Mouse (Mus musculus): Measurements from ENCODE around the gene Rnf220. TPM values are rescaled to one million over a fixed set of nuclear protein-coding genes. Genes with fewer than 3 reads are reported as not detected.
A peak's percentile ranks its signal among the peaks of the same experiment; 100 is the strongest.

Gene Rnf220
- polyA plus RNA-seq, 1 experiment, result 47.7 TPM

DNA sequence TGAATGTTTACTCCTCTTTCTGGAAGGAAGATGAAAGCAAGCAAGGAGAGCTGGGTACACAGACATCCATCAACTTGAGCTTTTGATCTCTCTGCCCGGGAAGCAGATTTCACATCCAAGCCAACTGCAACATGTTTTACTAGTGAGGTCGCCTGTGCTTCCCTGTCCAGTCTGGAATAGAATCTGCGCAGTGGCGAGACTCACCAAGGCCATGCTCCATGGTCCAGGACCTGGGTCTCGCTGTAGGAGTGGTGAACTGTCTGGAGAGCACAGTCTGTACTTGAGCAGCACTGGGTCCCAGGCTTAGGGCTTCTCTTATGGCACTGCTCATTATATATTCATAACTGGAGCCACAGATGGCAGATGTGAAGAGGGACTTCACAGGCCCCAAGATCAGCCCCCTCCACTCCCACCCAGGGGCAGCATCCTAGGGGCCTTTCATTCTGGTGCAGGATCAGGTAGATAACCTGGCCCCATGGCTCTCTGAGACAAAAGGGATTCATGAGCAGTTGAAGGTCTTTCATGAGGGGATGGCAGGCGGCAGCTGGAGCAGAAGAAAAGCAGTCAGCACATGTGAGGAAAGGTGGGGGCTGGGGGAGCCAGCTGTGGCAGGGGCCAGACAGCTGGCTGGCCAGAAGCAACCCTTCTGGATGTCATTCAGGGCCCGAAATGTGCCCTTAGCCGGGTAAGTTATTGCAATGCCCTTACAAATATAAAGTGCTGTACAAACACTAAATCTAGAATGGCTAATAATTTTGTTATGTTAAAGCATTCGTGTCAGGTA is 30.5 kb upstream of the Rnf220 start:
- no peak for TF ChIP-seq CTCF (IDR thresholded peaks at IDR 0.05; ENCODE audit: borderline replicate concordance, insufficient read depth, low read length)
- TF ChIP-seq POLR2A (IDR thresholded peaks at IDR 0.05; ENCODE audit: low read depth, low read length), result no peak
- Histone ChIP-seq H3K4me1 (ENCODE audit: control insufficient read depth, insufficient read depth, low read length) (no peaks in the 10 kb centered on the region), H3K27ac (ENCODE audit: insufficient read depth, low read length) (no peak overlapping the region), H3K4me3 (ENCODE audit: insufficient read depth, low read length) (no peak overlapping the region)

DNA sequence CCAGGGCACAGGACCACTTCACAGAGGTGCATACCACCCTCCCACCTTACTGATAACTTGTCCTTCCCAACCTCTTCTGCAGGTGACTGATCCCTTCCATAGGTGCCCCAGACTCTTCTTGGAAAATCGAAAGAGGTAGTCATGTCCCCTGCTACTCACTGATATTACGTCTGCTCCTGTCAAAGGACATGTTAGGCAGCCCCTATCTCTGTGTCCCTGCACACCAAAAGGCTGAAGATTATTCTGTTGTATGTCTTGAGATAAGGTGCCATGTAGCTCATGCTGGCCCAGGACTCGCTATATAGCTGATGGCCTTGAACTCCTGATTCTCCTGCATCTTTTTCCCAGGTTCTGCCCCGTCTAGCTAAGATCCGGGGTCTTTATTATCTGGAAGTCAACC is 29.1 kb upstream of the Rnf220 start:
- Histone ChIP-seq H3K4me1 (ENCODE audit: control insufficient read depth, insufficient read depth, low read length) (no peaks in the 10 kb centered on the region), H3K27ac (ENCODE audit: insufficient read depth, low read length) (no peak overlapping the region), H3K4me3 (ENCODE audit: insufficient read depth, low read length) (no peak overlapping the region)
- TF ChIP-seq POLR2A (IDR thresholded peaks at IDR 0.05; ENCODE audit: low read depth, low read length) (no peak), CTCF (IDR thresholded peaks at IDR 0.05; ENCODE audit: borderline replicate concordance, insufficient read depth, low read length) (no peak)

DNA sequence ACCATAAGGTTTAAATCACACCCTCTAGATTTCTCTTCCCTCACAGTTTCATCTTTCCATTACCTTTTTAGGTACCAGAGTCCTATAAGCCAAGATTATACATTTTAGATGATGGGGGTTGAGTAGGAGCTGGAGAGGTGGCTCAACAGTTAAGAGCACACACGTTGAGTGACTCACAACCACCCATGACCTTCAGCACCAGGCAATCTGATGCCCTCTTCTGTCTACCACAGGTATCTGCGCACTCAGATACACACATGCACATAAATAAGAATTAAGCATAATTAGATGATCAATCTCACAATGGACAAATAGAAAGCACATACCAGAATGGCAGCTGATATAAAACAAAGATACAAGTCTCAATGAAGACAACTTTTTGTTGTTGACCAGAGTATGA is 24.5 kb upstream of the Rnf220 start:
- Histone ChIP-seq H3K4me1 (ENCODE audit: control insufficient read depth, insufficient read depth, low read length) (no peaks in the 10 kb centered on the region), H3K4me3 (ENCODE audit: insufficient read depth, low read length) (no peak overlapping the region), H3K27ac (ENCODE audit: insufficient read depth, low read length) (no peak overlapping the region)
- TF ChIP-seq POLR2A (IDR thresholded peaks at IDR 0.05; ENCODE audit: low read depth, low read length) (no peak), CTCF (IDR thresholded peaks at IDR 0.05; ENCODE audit: borderline replicate concordance, insufficient read depth, low read length) (no peak)

DNA sequence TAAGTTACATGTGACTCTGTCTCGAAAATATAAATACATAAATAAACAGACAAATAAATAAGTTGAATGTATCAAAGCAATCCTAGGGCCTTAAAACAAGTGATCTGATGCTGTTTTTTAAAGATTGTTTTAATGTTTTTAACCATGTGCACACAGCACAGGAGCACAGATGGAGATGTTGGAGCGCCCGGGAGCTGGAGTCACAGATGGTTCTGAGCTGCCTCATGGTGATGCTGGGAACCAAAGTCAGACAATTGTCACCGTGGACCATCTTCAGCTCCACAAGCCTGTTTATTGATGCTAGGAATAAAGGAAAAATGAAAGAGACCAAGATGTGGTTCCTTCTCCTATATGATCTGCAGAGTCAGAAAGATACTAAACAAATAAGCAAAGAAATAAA is 21.4 kb upstream of the Rnf220 start:
- no peak overlapping the region for H3K27ac ChIP-seq (ENCODE audit: insufficient read depth, low read length)
- H3K4me3 ChIP-seq (ENCODE audit: insufficient read depth, low read length), result no peak overlapping the region
- no peaks in the 10 kb centered on the region for H3K4me1 ChIP-seq (ENCODE audit: control insufficient read depth, insufficient read depth, low read length)
- TF ChIP-seq CTCF (IDR thresholded peaks at IDR 0.05; ENCODE audit: borderline replicate concordance, insufficient read depth, low read length) (no peak), POLR2A (IDR thresholded peaks at IDR 0.05; ENCODE audit: low read depth, low read length) (no peak)

DNA sequence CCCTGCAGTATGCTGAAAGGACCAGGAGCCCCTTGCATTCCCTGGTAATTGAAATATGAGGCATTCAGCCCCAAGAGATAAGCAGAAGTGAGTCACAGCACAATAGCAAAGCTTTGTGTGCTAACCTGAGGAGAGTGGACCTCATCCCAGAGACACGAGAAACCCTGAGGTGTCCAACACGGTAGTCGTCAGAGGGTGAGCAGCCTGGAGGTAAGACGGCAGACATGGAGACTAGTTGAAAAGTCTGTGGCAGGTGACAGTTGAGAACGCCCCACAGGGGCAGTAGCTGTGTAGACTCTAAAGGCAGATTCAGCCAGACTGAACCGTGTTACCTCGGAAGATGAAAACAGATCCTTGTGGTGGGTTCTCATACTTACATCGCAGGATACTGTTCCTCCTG is 2.2 kb upstream of the Rnf220 start:
- Histone ChIP-seq H3K4me1 (ENCODE audit: control insufficient read depth, insufficient read depth, low read length) (no peaks in the 10 kb centered on the region), H3K27ac (ENCODE audit: insufficient read depth, low read length) (no peak overlapping the region), H3K4me3 (ENCODE audit: insufficient read depth, low read length) (no peak overlapping the region)
- TF ChIP-seq POLR2A (IDR thresholded peaks at IDR 0.05; ENCODE audit: low read depth, low read length) (no peak), CTCF (IDR thresholded peaks at IDR 0.05; ENCODE audit: borderline replicate concordance, insufficient read depth, low read length) (no peak)

DNA sequence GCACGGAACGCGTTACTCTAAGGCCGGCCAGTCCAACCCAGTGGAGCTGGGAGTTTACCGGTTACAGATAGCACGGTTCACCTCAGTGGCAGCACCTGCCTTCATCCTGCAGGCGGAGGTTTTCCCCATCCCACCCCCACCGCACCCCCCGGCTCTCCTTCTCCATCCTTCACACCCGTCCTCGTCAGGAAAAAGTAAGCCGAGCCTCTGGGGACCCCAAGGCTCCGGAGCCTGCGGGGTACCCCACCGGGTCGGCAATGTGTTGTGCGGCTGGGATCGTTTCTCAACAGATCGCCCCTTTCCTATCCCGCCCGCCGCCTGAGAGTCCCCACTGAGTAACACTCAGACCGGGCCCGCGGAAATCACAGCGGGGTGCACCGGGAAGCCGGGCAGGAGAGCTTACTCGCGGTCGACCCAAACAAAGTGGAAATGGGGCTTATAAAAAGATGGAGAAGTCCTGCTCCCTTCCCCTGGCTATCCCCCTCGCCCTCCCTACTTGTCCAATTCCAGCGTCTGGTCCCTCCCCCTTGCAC is 917 bp downstream of the Rnf220 start:
- Histone ChIP-seq H3K27ac (ENCODE audit: insufficient read depth, low read length) (no peak overlapping the region), H3K4me3 (ENCODE audit: insufficient read depth, low read length) (peak overlapping the region; percentile 2; the same call in 1 of the 2 replicates), H3K4me1 (ENCODE audit: control insufficient read depth, insufficient read depth, low read length) (no peaks in the 10 kb centered on the region)
- TF ChIP-seq CTCF (IDR thresholded peaks at IDR 0.05; ENCODE audit: borderline replicate concordance, insufficient read depth, low read length), result no peak
- TF ChIP-seq POLR2A (IDR thresholded peaks at IDR 0.05; ENCODE audit: low read depth, low read length), result no peak

DNA sequence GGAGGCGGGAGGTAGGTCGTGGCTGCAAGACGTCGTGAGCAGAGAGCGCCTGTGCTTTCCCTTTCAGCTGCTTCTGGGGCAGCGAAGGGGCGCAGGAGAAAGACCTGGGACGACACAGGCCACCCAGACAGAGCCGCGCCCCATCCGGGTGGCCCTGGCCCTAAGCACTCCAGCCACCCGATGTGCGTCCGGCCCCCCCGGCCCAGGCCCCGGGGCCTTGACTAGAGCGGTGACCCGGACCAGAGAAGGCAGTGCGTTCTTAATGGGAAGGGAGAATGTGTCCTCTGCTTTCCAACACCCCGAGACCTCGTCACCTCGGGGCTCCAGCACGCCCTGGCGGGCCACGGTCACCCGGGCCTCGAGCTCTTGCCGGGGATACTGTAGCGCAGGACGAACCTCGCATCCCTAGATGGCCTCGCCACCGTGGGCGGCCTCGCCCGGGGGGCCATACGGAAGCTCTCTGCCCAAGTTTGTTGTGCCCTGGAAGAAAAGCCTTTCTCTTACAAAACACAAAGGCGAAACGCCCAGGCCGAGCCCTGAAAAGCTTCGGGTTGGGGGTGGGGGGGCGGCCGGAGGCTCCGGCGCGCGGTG is 1.8 kb downstream of the Rnf220 start:
- Histone ChIP-seq H3K27ac (ENCODE audit: insufficient read depth, low read length) (no peak overlapping the region), H3K4me3 (ENCODE audit: insufficient read depth, low read length) (peak overlapping the region; percentile 17), H3K4me1 (ENCODE audit: control insufficient read depth, insufficient read depth, low read length) (no peaks in the 10 kb centered on the region)
- TF ChIP-seq POLR2A (IDR thresholded peaks at IDR 0.05; ENCODE audit: low read depth, low read length) (no peak), CTCF (IDR thresholded peaks at IDR 0.05; ENCODE audit: borderline replicate concordance, insufficient read depth, low read length) (no peak)

DNA sequence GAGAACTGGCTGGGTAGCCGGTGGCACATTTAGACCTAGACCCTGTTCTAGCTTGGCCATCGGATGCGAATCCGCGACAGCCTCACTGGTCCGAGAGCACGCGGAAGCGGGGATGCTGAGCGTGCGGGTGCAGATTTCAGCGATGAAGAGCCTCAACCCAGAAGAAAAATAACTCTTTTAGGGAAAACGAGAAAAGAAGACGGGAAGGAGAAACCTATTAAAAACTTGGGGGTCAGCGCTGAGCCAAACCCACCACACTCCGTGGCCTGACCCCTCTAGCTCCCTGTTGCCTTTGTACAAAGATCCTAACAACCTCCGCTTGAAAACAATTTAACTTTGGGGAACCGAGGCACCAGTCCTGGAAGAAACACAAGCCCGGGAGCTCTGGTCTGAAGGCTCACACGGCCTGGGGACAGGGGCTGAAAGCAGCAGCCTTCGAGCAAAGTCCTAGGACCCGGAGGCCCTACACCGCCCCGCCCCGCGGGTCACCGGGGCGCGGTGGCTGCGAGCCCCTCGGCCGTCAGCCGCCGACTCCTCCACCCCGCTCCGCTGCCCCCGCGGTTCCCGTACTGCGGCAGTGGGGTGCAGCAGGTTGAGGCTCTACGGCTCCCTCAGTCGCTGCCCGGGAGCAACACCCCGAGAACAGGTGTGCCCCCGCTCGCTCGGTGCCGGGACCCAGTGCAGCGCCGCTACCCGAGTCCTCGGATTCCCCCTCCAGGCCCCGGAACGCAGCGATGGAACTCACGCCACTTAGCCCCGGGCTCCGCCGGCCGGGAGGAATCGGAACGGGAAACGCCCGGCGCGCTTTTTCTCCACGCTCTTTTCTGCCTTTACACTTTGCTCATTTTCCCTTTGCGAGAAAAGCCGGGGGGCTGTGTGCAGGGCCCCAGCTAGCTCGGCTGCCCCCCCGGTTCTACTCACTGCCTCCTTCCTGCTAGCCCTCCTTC is 2.7 kb downstream of the Rnf220 start:
- TF ChIP-seq POLR2A (IDR thresholded peaks at IDR 0.05; ENCODE audit: low read depth, low read length) (no peak), CTCF (IDR thresholded peaks at IDR 0.05; ENCODE audit: borderline replicate concordance, insufficient read depth, low read length) (no peak)
- H3K27ac ChIP-seq (ENCODE audit: insufficient read depth, low read length), result no peak overlapping the region
- no peaks in the 10 kb centered on the region for H3K4me1 ChIP-seq (ENCODE audit: control insufficient read depth, insufficient read depth, low read length)
- 0 out of 2 replicates have a peak overlapping the region, but pooled peaks have one; percentile 17 for H3K4me3 ChIP-seq (ENCODE audit: insufficient read depth, low read length)

DNA sequence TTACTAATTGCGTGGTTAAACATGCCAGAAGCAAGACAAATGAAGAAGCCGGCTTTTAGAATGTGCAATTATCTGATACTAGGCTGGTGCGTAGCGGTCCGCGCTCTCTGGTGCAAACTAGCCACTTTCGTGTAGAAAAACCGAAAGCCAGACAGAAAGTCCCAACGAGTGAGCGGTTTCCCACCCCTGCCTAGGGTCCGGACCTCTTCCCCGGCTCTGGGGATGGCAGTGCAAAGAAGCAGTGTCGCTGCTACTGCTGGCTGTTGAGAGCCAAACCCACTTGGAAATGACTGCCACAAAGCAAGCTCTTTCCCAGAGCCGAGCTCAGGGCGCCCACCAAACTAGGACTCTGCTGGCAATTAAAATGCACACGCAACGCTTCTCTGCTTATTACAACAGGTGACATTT is 3.7 kb downstream of the Rnf220 start:
- TF ChIP-seq CTCF (IDR thresholded peaks at IDR 0.05; ENCODE audit: borderline replicate concordance, insufficient read depth, low read length) (no peak), POLR2A (IDR thresholded peaks at IDR 0.05; ENCODE audit: low read depth, low read length) (no peak)
- H3K27ac ChIP-seq (ENCODE audit: insufficient read depth, low read length), result no peak overlapping the region
- no peaks in the 10 kb centered on the region for H3K4me1 ChIP-seq (ENCODE audit: control insufficient read depth, insufficient read depth, low read length)
- no peak overlapping the region for H3K4me3 ChIP-seq (ENCODE audit: insufficient read depth, low read length)

Measured in embryonic fibroblast, embryonic 13.5 days (primary cell).